In genomic region chr7:35176412-35177381, GRCm38 (mm10) we compare ENCODE assay signal across 9 mouse cellular contexts. TPM values are rescaled to one million over a fixed set of nuclear protein-coding genes. Genes with fewer than 3 reads are reported as not detected.
DNase-seq lines count a peak whose midpoint lies in the region; ATAC-seq and TF ChIP-seq lines count a peak whose summit lies in the region.
"Had no signal": no experiment of that assay in that cellular context is flagged by ENCODE, and none has a peak within 500 bp of the region (broad histone marks: within the 10 kb centered on the region; RNA-seq: fewer than 3 reads in every experiment).

No protein-coding gene starts in this region.

- TF ChIP-seq POLR2A in thymus, adult 2 months (IDR thresholded peaks at IDR 0.05; ENCODE audit: control insufficient read depth, extremely low read depth, insufficient read depth, low read length, poor library complexity) = no peak
- no peak for TF ChIP-seq POLR2A in limb, embryonic 14.5 days (IDR thresholded peaks at IDR 0.05; ENCODE audit: borderline replicate concordance, extremely low read depth, insufficient read depth, insufficient read length)

- H3K27ac ChIP-seq in thymus, adult 2 months (ENCODE audit: control insufficient read depth, insufficient read depth, low read length) = no peak overlapping the region
- no peak overlapping the region for H3K27ac ChIP-seq in limb, embryonic 14.5 days (replicated peaks; ENCODE audit: low read depth, low read length)
- H3K27ac ChIP-seq: limb, embryonic 12.5 days had no signal

- H3K36me3 ChIP-seq in thymus, adult 2 months (ENCODE audit: control insufficient read depth, insufficient read depth, low read length) = no peaks in the 10 kb centered on the region
- H3K36me3 ChIP-seq in limb, embryonic 14.5 days (ENCODE audit: control insufficient read depth, insufficient read depth, low read length) = no peaks in the 10 kb centered on the region
- H3K36me3 ChIP-seq: limb, embryonic 12.5 days had no signal

- WGBS in thymus, adult 2 months = 59% methylated on average over 18 of the region's 18 CpGs
- 50% methylated on average over 18 of the region's 18 CpGs for WGBS in limb, embryonic 14.5 days

- no peak overlapping the region for H3K4me3 ChIP-seq in thymus, adult 2 months (ENCODE audit: control insufficient read depth, insufficient read depth, low read length)
- H3K4me3 ChIP-seq in limb, embryonic 14.5 days (replicated peaks; ENCODE audit: low read length) = no peak overlapping the region
- H3K4me3 ChIP-seq: limb, embryonic 12.5 days had no signal

- ATAC-seq in limb, embryonic 14.5 days (ENCODE audit: low FRiP score, low read depth) = no peak

- H3K4me1 ChIP-seq in thymus, adult 2 months (replicated peaks; ENCODE audit: control insufficient read depth, insufficient read depth, low read length) = no peaks in the 10 kb centered on the region
- H3K4me1 ChIP-seq in limb, embryonic 14.5 days (ENCODE audit: control insufficient read depth, insufficient read depth, low read length) = no peaks in the 10 kb centered on the region

- no peaks in the 10 kb centered on the region for H3K27me3 ChIP-seq in thymus, adult 2 months (ENCODE audit: control insufficient read depth, insufficient read depth, low read length)
- H3K27me3 ChIP-seq in limb, embryonic 14.5 days (ENCODE audit: control insufficient read depth, insufficient read depth, low read length) = no peaks in the 10 kb centered on the region

- no peaks in the 10 kb centered on the region for H3K9me3 ChIP-seq in limb, embryonic 14.5 days (ENCODE audit: control insufficient read depth, low read length)

- peak; percentile 33 to 42 for DNase-seq in frontal cortex, postnatal 36 days (ENCODE audit: low spot score in 2 of 2)
- no peak for DNase-seq in frontal cortex, postnatal 25 days (ENCODE audit: low spot score in 2 of 2)
- DNase-seq in thymus, adult 2 months = peak; percentile 23
- DNase-seq in thymus, adult 18-20 months = no peak
- DNase-seq in embryo, embryonic 10.5 days (ENCODE audit: low spot score) = peak; percentile 85
- peak; percentile 33 for DNase-seq in limb, embryonic 14.5 days (ENCODE audit: low spot score)
- DNase-seq in T-cell, adult 2 months (ENCODE audit: low spot score) = no peak
- DNase-seq in spleen, adult 12 weeks (ENCODE audit: low spot score) = no peak

- no peak overlapping the region for H3K9ac ChIP-seq in limb, embryonic 14.5 days (ENCODE audit: low read depth, low read length, severe bottlenecking)
- H3K9ac ChIP-seq: limb, embryonic 12.5 days had no signal

- no peak for TF ChIP-seq CTCF in thymus, adult 2 months (IDR thresholded peaks at IDR 0.05; ENCODE audit: borderline replicate concordance, control insufficient read depth, extremely low read depth, insufficient read depth, low read length, poor library complexity)

- H3K4me2 ChIP-seq in limb, embryonic 14.5 days (replicated peaks; ENCODE audit: low read depth, low read length, severe bottlenecking) = no peak overlapping the region
- H3K4me2 ChIP-seq: limb, embryonic 12.5 days had no signal

RNA-seq across cellular contexts. Expression of gene Slc7a10, which starts 9.5 kb away (rescaled TPM):
- 7.9 and 11.1 TPM in 2 replicates for polyA plus RNA-seq in thymus, adult 2 months (2012; rRNA removed)
- 7.5 and 9.1 TPM in 2 replicates for polyA plus RNA-seq in limb, embryonic 14.5 days (2012; rRNA removed)
- polyA plus RNA-seq in limb, embryonic 14.5 days (2014; fragmentation: Nextera tagmentation; extraction: Ambion mirVana) = 2.7 and 3.2 TPM in 2 replicates

RNA-seq across cellular contexts. Expression of gene Lrp3, which starts 38.6 kb away (rescaled TPM):
- polyA plus RNA-seq in thymus, adult 2 months (2012; rRNA removed) = 2.4 TPM in 2 replicates
- 31.7 and 43.3 TPM in 2 replicates for polyA plus RNA-seq in limb, embryonic 14.5 days (2012; rRNA removed)
- polyA plus RNA-seq in limb, embryonic 14.5 days (2014; fragmentation: Nextera tagmentation; extraction: Ambion mirVana) = 11.7 and 12.7 TPM in 2 replicates

RNA-seq across cellular contexts. Expression of gene Cebpa, which starts 57.6 kb away (rescaled TPM):
- polyA plus RNA-seq in thymus, adult 2 months (2012; rRNA removed) = 56.3 and 84.1 TPM in 2 replicates
- 23.6 and 25.4 TPM in 2 replicates for polyA plus RNA-seq in limb, embryonic 14.5 days (2012; rRNA removed)
- 13.0 and 14.6 TPM in 2 replicates for polyA plus RNA-seq in limb, embryonic 14.5 days (2014; fragmentation: Nextera tagmentation; extraction: Ambion mirVana)

Comparison
In these comparisons a context has a peak if more than half of its experiments do, and no peak if none do; other contexts are left out.
1. DNase-seq: peak in frontal cortex, postnatal 36 days (2 of 2), thymus, adult 2 months (single experiment), embryo, embryonic 10.5 days (single experiment) and limb, embryonic 14.5 days (single experiment); none in frontal cortex, postnatal 25 days (0 of 2), thymus, adult 18-20 months (0 of 2), T-cell, adult 2 months (single experiment) and spleen, adult 12 weeks (single experiment).